Mouse (Mus musculus) brain, embryonic 14.5 days (tissue): Measurements from ENCODE around the gene Cnst. TPM values are rescaled to one million over a fixed set of nuclear protein-coding genes. Genes with fewer than 3 reads are reported as not detected.

Experiments
- DNase-seq: peaks from one replicate; pipeline ENCODE4 v3.0.0-alpha.2; 2011; ENCODE audit warnings: low read depth
- CTCF ChIP-seq: fragments of 200-500 bp; IDR thresholded peaks from 2 replicates; pipeline ENCODE4 v1.5.1; 2012; ENCODE audit warnings: inconsistent platforms, mild to moderate bottlenecking, moderate library complexity, borderline replicate concordance; ENCODE audit not compliant: insufficient read depth, insufficient read length; ENCODE audit errors: extremely low read depth
- POLR2A ChIP-seq: fragments of 200-500 bp; IDR thresholded peaks from 2 replicates; pipeline ENCODE4 v1.6.1; 2012; ENCODE audit warnings: mild to moderate bottlenecking, inconsistent platforms, borderline replicate concordance; ENCODE audit not compliant: poor library complexity, insufficient read depth, insufficient read length, severe bottlenecking; ENCODE audit errors: extremely low read depth
- polyA plus RNA-seq: library from polyadenylated mRNA; depleted of rRNA; stranded (reverse); fragments of >200 nt; gene quantifications from 2 replicates; pipeline ENCODE4 v1.2.3, GENCODE M21; 2012

The Cnst gene
- polyA plus RNA-seq, 1 experiment: 33.9 TPM

- no peak for DNase-seq
- TF ChIP-seq POLR2A (no peak), CTCF (no peak)
These were observed 14.8 kb downstream of the Cnst start for GRCm38 (mm10) chr1:179560845-179561430.

DNA sequence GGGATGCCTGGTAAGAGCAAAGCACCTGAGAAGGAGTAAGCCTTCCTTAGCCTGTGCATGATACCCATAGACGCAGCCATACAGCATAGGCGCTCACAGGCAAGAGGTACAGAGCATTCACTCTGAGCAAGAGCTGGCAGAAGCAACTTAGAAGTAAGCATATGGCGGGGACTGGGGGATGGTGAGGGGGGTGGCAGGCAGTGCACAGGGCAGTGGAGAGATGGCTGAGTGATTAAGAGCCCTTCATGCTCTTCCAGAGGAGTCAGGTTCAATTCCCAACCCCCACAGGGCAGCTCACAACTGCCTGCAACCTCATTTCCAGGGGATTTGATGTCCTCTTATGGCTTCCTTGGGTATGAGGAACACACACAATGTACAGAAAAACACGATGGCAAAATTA lies 17.0 kb downstream of the Cnst start:
- DNase-seq: no peak
- TF ChIP-seq POLR2A: no peak
- TF ChIP-seq CTCF: no peak

DNA sequence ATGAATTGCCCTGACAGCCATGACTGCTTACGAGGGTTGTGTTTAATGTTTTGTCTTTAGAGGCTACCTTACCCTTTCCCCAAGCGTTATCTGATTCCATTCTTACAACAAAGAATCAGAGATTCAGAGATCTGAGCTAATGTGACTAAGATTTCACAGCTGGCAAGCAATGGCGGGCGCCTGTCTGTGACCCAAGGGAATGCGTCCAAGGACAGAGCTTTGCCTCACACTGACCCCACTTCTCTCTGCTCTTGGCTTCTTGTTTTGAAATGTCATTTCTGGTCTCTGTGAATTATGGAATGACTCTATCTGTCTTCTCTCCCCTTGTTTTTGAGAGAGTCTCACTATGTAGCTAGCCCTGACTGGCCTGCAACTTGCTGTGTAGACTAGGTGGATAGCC lies 17.8 kb downstream of the Cnst start:
- TF ChIP-seq POLR2A (no peak), CTCF (no peak)
- no peak for DNase-seq

DNA sequence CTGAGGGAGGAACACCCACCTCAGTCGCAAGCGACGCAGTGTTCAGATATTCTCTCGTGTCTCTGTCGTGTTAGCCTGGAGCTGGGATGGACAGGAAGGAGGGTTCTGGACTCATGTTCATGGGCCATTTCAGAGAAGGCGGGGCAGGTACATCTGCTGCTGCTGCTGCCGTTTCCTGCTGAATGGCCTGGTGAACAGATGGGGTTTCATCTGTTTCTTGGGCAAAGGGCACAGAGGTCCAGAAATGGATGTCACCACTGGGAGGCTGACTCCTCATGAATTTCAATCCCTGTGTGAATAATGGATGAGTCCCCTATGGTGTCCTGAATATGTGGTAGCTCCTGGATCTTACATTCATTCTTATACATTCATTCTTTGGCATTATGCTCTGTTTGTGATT lies 21.4 kb downstream of the Cnst start:
- peak; percentile 66 for DNase-seq
- TF ChIP-seq POLR2A (no peak), CTCF (no peak)

- DNase-seq: no peak
- TF ChIP-seq CTCF (no peak), POLR2A (no peak)
These were observed 22.7 kb downstream of the Cnst start for GRCm38 (mm10) chr1:179568690-179569398.

DNA sequence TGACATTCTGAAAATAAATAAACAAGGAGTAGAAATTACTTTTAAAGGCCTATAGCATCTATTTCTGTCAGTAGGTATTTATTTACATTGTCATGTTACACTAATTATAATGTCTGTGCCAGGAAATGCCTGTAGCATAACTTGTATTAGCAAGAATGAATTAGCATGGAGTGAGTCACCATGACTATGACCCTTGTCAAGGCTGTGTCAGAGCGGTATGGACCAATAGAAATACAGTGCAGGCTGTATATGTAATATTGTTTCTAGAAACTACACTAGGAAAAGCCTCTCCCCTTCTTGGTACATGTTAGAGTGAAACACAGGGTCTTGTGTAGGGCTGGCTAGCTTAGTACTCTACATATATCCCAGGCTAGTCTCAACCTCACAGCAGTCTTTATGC lies 24.3 kb downstream of the Cnst start:
- TF ChIP-seq CTCF: no peak
- TF ChIP-seq POLR2A: no peak
- DNase-seq: no peak

DNA sequence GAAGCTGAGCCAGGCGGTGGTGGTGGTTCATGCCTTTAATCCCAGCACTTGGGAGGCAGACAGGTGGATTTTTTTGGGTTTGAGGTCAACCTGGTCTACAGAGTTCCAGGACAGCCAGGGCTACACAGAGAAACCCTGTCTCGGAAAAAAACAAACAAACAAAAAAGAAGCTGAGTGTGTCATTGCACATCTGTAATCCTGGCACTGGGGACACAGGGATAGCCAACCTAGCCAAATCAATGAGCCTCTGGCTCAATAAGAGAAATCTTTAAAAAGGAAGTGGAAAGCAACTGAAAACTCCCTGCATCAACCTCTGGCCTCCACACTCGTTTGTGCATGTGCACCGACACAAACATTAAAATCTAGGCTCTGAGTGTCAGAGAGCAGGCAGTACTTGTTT lies 25.5 kb downstream of the Cnst start:
- no peak for DNase-seq
- TF ChIP-seq POLR2A: no peak
- TF ChIP-seq CTCF: no peak

DNA sequence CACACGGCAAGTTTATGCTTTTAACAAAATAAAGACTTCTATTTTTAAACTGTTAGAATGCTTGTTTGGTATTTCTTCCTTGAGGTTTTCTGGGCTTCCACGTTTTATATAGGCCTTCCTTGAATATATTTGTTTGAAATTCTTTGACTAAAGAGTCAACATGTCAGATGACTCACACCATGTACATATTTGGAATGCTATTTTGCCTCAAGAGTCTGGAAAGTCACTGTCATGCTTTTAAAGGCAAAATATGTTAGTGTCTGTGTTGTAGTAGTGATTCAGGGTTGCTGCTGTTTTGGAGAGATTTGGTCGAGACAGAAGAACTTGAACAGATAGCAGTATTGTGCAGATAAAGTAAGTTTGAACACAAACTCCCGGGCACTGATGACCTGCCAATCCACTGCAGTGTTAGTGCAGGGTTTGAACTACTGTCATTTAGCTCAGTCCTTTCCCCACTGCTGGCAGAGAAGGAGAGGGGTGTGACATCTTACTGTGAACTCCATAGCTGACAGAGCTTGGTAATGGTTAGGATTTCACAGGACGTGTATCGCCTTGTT lies 27.6 kb downstream of the Cnst start:
- DNase-seq: no peak
- TF ChIP-seq POLR2A (no peak), CTCF (no peak)

- TF ChIP-seq CTCF: no peak
- no peak for TF ChIP-seq POLR2A
- DNase-seq: no peak
These were observed 32.5 kb downstream of the Cnst start for GRCm38 (mm10) chr1:179578625-179579024.

DNA sequence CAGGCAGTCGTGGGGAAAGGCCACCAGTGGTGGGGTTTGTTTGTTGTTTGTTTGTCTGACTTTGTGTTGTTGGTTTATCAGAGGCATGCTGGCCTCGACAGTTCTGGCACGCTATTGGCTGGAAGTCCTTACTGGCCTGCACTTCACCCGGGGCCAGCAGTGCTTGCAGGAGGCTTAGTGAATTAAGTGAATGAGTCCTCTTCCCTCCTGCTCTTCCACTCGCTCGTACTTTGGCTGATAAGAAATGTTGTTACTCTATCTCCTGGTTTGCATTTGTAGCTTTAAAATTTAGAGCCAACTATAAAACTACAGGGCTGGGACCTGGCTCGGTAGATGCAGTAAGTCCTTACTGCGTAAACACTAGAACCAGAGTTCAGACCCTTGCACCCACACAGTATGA lies 34.0 kb downstream of the Cnst start:
- no peak for DNase-seq
- TF ChIP-seq POLR2A (no peak), CTCF (no peak)

- no peak for TF ChIP-seq POLR2A
- no peak for TF ChIP-seq CTCF
- DNase-seq: peak; percentile 57
These were observed 35.3 kb downstream of the Cnst start for GRCm38 (mm10) chr1:179581422-179581821.

GRCm38 (mm10) chr1:179582021-179582433 lies 35.9 kb downstream of the Cnst start:
- TF ChIP-seq CTCF (no peak), POLR2A (no peak)
- DNase-seq: peak; percentile 60
